Mouse (Mus musculus): Measurements from ENCODE around the gene Anks1b.

Gene Anks1b

GRCm38 (mm10) chr10:90724931-90725330 is 851.6 kb downstream of the Anks1b start:
- DNase-seq (ENCODE audit: low read depth, low spot score) = no peak

GRCm38 (mm10) chr10:90728401-90729358 is 855.4 kb downstream of the Anks1b start:
- DNase-seq (ENCODE audit: low read depth, low spot score) = peak; percentile 36

- DNase-seq (ENCODE audit: low read depth, low spot score) = no peak
Observed at GRCm38 (mm10) chr10:90729527-90729926, 856.2 kb downstream of the Anks1b start.

GRCm38 (mm10) chr10:90732823-90733222 is 859.5 kb downstream of the Anks1b start:
- no peak for DNase-seq (ENCODE audit: low read depth, low spot score)

DNA sequence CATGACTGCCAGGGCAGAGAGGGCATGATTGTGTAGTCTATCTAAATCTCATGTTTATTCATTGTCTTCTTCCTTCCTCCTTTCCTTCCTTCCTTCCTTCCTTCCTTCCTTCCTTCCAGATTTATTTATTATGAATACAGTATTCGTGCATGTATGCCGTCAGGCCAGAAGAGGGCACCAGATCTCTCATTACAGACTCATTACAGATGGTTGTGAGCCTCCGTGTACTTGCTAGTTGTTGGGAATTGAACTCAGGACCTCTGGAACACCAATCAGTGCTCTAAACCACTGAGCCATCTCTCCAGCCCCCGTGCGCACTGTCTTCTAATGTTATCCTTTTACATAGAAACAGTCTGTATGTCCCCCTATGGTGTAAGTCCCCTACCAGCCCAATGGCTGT is 860.3 kb downstream of the Anks1b start:
- DNase-seq (ENCODE audit: low read depth, low spot score) = no peak

DNA sequence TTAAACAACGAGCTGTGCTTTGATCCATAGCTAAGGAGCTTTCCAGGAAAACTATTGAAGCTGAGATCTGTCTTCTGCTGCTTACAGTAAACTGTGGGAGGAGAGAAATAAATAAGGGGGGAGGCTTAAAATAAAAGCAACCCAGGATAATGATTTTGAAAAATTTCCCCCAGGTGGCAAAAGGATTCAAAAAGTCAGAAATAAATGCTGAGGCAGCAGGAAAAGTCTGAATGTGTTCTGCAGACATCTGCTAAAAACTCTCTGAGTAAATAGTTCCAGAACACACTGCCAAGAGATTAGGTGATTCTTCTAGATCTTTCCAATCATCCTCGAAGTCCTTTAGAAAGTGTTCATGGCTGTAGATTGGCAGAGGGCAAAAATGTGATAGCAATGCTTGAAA is 865.2 kb downstream of the Anks1b start:
- DNase-seq (ENCODE audit: low read depth, low spot score) = no peak

- DNase-seq (ENCODE audit: low read depth, low spot score) = no peak
Observed at GRCm38 (mm10) chr10:90740956-90741355, 867.6 kb downstream of the Anks1b start.

GRCm38 (mm10) chr10:90751889-90752288 is 878.6 kb downstream of the Anks1b start:
- no peak for DNase-seq (ENCODE audit: low read depth, low spot score)

DNA sequence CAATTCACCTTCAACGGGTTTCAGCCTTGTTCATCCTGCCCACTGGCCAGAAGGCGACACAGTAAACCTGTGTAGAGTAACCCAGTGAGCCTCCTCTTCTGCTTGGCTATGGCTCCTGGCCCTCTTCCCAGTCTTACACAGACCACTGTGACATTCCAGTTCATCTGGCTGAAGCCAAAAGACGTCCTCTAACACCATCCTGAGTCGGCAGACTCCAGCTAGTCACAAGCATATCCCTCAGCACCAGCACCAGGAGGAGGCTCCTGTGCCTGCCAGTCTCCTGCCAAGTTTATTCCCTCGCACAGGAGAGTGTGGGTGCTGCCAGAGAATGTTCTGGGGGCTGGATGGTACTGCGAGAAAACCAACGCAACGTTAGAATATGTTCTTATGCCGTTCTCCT is 879.8 kb downstream of the Anks1b start:
- DNase-seq (ENCODE audit: low read depth, low spot score) = no peak

DNA sequence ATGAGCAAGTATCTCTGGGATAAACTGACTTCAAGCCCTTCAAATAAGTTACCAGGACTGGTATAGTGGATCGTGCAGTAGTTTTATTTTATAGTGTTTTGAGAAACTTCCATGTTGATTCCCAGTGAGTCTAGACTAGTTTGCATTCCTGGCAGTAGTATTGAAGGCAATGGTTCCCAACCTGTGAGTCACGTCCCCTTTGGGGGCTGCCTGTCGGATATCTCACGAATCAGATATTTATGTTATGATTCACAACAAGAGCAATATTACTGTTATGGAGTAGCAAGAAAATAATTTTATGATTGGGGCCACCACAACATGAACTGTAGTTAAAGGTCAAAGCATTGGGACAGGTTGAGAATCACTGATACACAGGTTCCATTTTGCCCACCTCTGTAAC is 884.5 kb downstream of the Anks1b start:
- DNase-seq (ENCODE audit: low read depth, low spot score) = no peak

- DNase-seq (ENCODE audit: low read depth, low spot score) = no peak
Observed at GRCm38 (mm10) chr10:90759929-90760328, 886.6 kb downstream of the Anks1b start.

DNA sequence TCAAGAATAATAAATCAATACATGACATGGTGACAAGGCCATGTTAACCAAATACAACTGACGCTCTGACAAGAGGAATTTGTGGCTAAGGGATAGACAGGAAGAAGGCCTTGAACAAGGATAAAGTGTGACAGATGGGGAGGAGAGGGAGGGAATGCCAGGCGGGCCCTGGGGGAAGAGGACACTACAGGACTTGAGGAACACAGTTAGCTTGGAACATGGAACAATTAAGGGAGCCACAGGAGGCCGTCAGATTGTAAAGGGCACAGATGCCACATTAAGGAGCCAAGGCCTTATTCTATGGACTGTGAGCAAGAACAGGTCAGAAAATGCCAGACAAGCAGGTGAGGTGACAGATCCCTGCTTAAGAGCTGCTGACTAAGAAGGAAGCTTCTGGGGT is 893.0 kb downstream of the Anks1b start:
- no peak for DNase-seq (ENCODE audit: low read depth, low spot score)

GRCm38 (mm10) chr10:90770403-90770955 is 897.2 kb downstream of the Anks1b start:
- no peak for DNase-seq (ENCODE audit: low read depth, low spot score)

DNA sequence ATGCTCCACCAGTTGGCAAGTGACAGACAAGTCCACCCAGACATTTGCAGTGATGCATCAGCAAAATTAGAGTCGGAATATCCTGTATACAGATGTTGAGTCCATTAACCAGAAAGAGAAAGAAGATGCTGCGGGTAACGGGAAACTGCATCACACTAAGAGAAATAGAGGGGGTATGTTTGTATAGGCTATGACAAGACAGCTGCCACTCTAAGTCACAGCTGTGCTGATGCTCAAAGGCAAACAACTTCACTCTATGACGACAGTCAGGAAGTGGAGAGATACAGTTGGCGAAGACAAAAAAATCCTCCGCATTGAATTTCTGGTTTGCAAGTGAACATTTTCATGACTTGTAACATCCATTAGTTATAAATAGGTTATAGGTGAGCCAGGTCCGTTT is 897.7 kb downstream of the Anks1b start:
- no peak for DNase-seq (ENCODE audit: low read depth, low spot score)

GRCm38 (mm10) chr10:90771471-90772226 is 898.3 kb downstream of the Anks1b start:
- DNase-seq (ENCODE audit: low read depth, low spot score) = no peak

GRCm38 (mm10) chr10:90779561-90780400 is 906.5 kb downstream of the Anks1b start:
- DNase-seq (ENCODE audit: low read depth, low spot score) = no peak

DNA sequence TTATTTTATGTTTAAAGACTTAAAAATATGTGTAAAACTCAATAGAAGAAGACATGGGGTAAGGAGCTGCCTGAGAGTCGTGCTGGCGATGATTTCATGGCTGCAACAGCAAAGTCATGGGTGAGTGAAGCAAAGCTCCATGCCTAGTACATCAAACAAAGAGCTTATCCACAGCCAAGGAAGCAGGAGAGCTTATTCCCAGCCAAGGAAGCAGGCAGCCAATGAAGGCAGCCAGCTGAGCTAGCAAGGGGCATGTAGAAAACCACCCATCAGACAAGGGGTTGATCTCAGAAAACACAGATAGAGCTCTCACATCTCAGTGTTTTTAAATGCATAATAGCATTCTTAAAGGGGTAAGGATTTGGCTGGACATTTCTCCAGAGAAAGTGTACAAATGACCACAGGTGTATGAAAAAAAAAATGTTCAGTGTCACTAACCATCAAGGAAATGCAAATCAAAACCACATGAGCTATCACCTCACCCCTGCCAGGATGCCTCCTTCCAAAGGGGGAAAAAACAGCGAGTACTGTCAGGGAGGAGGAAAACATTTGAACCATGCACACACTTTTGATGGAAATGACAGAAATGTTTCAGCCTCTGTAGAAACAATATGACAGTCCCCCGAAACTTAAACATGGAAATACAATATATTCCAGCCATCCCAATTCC is 911.8 kb downstream of the Anks1b start:
- no peak for DNase-seq (ENCODE audit: low read depth, low spot score)

- no peak for DNase-seq (ENCODE audit: low read depth, low spot score)
Observed at GRCm38 (mm10) chr10:90785680-90786079, 912.4 kb downstream of the Anks1b start.

DNA sequence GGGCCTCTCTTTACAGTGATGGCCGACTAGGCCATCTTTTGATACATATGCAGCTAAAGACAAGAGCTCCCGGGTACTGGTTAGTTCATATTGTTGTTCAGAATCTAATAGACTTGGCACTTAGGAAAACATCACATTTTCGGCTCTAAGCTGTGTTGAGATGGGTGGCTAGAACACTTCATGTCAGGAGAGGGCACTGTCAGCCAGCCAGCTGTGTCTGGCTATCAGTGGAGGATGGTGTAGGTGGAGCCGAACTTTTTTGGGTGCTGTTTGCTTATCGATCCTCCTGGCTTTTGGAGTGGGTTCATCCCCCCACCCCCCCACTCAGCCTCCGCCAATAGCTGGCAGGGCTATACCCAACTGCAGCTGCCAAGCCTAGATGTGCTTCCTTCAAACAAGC is 929.8 kb downstream of the Anks1b start:
- DNase-seq (ENCODE audit: low read depth, low spot score) = no peak

DNA sequence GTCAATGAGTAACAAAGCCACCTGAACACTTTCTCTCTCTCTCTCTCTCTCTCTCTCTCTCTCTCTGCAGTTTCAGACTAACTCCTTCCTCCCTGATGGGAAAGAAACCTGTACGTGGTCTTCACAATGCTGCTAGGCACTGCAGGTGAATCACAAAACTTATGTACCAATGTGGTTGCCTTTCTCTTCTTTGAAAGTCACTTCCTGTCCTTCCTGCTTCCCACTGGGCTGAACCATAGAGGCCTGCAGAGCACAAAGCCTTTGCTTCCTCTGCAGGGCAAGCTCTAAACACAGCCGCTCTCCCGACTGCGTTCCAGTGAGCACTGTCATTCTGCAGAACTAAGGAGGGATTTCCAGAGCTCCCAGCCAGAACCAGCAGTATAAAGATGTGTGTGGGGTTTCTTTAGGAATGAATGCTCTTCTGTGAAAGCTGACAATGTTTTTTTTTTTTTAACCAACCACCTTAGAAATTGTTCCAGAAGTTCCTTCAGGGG is 931.3 kb downstream of the Anks1b start:
- no peak for DNase-seq (ENCODE audit: low read depth, low spot score)
